Mouse (Mus musculus): ENCODE data around the gene Uba5.

DNA sequence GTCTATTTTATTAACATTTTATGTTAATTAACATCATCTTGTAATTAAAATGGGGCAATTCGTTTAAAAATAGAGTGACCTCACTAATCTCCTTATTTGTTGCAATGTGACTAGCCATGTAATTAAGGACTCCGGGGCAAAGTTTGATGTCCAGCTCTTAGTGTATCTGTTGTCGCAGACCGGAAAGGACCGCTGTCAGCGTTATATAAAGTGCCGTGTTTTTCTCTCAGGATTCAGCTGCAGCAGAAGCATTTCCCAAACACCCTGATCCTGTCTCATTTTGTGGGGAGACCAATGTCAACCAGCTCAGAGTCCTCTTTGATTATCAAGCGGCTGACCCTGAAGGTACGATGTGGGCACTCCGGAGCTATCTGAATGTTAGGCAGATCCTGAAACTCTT lies 41.9 kb downstream of the Uba5 start:
- TF ChIP-seq CTCF (IDR thresholded peaks at IDR 0.05; ENCODE audit: low read depth, low read length): no peak
- TF ChIP-seq POLR2A (IDR thresholded peaks at IDR 0.05; ENCODE audit: extremely low read depth, insufficient read depth, low read length): no peak
